Comparison of ENCODE assay signal across 23 mouse cellular contexts in genomic region chr12:100488368-100488767, GRCm38 (mm10). TPM values are rescaled to one million over a fixed set of nuclear protein-coding genes. Genes with fewer than 3 reads are reported as not detected.
DNase-seq lines count a peak whose midpoint lies in the region; ATAC-seq lines count a peak whose summit lies in the region.
"Had no signal": no experiment of that assay in that cellular context is flagged by ENCODE, and none has a peak within 500 bp of the region (broad histone marks: within the 10 kb centered on the region; RNA-seq: fewer than 3 reads in every experiment).

No protein-coding gene starts in this region.

- H3K4me2 ChIP-seq in kidney, embryonic 16.5 days (replicated peaks; ENCODE audit: low read depth, low read length) = no peak overlapping the region
- no peak overlapping the region for H3K4me2 ChIP-seq in liver, embryonic 12.5 days
- H3K4me2 ChIP-seq: embryonic facial prominence, embryonic 12.5 days; forebrain, embryonic 13.5 days; forebrain, embryonic 15.5 days had no signal

- H3K9ac ChIP-seq in kidney, embryonic 16.5 days (replicated peaks; ENCODE audit: low read length) = no peak overlapping the region
- no peak overlapping the region for H3K9ac ChIP-seq in liver, embryonic 12.5 days
- H3K9ac ChIP-seq: embryonic facial prominence, embryonic 12.5 days; forebrain, embryonic 13.5 days; forebrain, embryonic 15.5 days had no signal

- 0 out of 2 replicates have a peak, but pooled peaks cover under 1% of the 10 kb centered on the region for H3K4me1 ChIP-seq in kidney, embryonic 16.5 days (ENCODE audit: insufficient read depth, low read length)
- H3K4me1 ChIP-seq in liver, embryonic 12.5 days = no peaks in the 10 kb centered on the region
- H3K4me1 ChIP-seq: embryonic facial prominence, embryonic 12.5 days; forebrain, embryonic 13.5 days; forebrain, embryonic 15.5 days had no signal

- DNase-seq in kidney, adult 11 months = peak; percentile 26
- no peak for DNase-seq in liver
- no peak for DNase-seq in right cerebral cortex, postnatal 36 days (ENCODE audit: low spot score in 2 of 2)
- DNase-seq: adrenal gland, adult 8-10 months; adrenal gland, postnatal 14 days; adrenal gland, postnatal 36 days; B cell, adult 2 months; cerebellum, adult 11-12 months; cerebellum, adult 2 months; cerebellum, adult 9-10 months; cerebellum, postnatal 10 days; cerebellum, postnatal 25 days had no signal

- no peaks in the 10 kb centered on the region for H3K9me3 ChIP-seq in kidney, embryonic 16.5 days (ENCODE audit: low read length)
- H3K9me3 ChIP-seq in liver, embryonic 12.5 days (replicated peaks) = no peaks in the 10 kb centered on the region
- H3K9me3 ChIP-seq: embryonic facial prominence, embryonic 10.5 days; embryonic facial prominence, embryonic 12.5 days; forebrain, embryonic 13.5 days; forebrain, embryonic 15.5 days; G1E had no signal

- no peak for ATAC-seq in kidney, embryonic 16.5 days (ENCODE audit: low FRiP score, low TSS enrichment)
- 0 out of 2 replicates have a peak, but pooled peaks have one; percentile 40 for ATAC-seq in liver, embryonic 12.5 days
- ATAC-seq: activated CD4-positive, CD25-positive, alpha-beta regulatory T cell, adult 4 months; CD4-positive, CD25-positive, alpha-beta regulatory T cell, adult 4 months; forebrain, embryonic 13.5 days; forebrain, embryonic 15.5 days; Patski had no signal

- H3K27ac ChIP-seq in kidney, embryonic 16.5 days (ENCODE audit: low read length) = no peak overlapping the region
- no peak overlapping the region for H3K27ac ChIP-seq in liver, embryonic 12.5 days
- H3K27ac ChIP-seq: embryonic facial prominence, embryonic 10.5 days; embryonic facial prominence, embryonic 12.5 days; forebrain, embryonic 13.5 days; forebrain, embryonic 15.5 days had no signal

- 69% methylated on average over 5 of the region's 5 CpGs for WGBS in kidney, embryonic 16.5 days
- 80% methylated on average over 5 of the region's 5 CpGs for WGBS in liver, embryonic 12.5 days (ENCODE audit: insufficient replicate concordance)

- H3K36me3 ChIP-seq in kidney, embryonic 16.5 days (ENCODE audit: insufficient read depth, low read length) = peaks cover 10% of the 10 kb centered on the region; the same call in 1 of the 2 replicates
- peaks cover 16% of the 10 kb centered on the region for H3K36me3 ChIP-seq in liver, embryonic 12.5 days

- H3K27me3 ChIP-seq in kidney, embryonic 16.5 days (ENCODE audit: insufficient read depth, low read length) = no peaks in the 10 kb centered on the region
- H3K27me3 ChIP-seq in liver, embryonic 12.5 days (replicated peaks) = no peaks in the 10 kb centered on the region
- H3K27me3 ChIP-seq: CH12.LX; embryonic facial prominence, embryonic 12.5 days; forebrain, embryonic 13.5 days; forebrain, embryonic 15.5 days; Patski had no signal

- no peak overlapping the region for H3K4me3 ChIP-seq in kidney, embryonic 16.5 days (ENCODE audit: low read length)
- no peak overlapping the region for H3K4me3 ChIP-seq in liver, embryonic 12.5 days
- H3K4me3 ChIP-seq: embryonic facial prominence, embryonic 10.5 days; embryonic facial prominence, embryonic 12.5 days; forebrain, embryonic 13.5 days; forebrain, embryonic 15.5 days had no signal

RNA-seq across cellular contexts. Expression of gene Ttc7b, which starts 32.3 kb away (rescaled TPM):
- 3.9 and 4.7 TPM in 2 replicates for polyA plus RNA-seq in kidney, embryonic 16.5 days (2015; fragmentation: Nextera tagmentation; extraction: Ambion mirVana)
- polyA plus RNA-seq in liver, embryonic 12.5 days (2016; fragmentation: Nextera tagmentation; extraction: Ambion mirVana) = 2.2 and 3.1 TPM in 2 replicates
